Mouse (Mus musculus): ENCODE data around the gene Nsmce4a. TPM values are rescaled to one million over a fixed set of nuclear protein-coding genes. Genes with fewer than 3 reads are reported as not detected.

Nsmce4a gene
- polyA plus RNA-seq, 1 experiment: 54.3 TPM

DNA sequence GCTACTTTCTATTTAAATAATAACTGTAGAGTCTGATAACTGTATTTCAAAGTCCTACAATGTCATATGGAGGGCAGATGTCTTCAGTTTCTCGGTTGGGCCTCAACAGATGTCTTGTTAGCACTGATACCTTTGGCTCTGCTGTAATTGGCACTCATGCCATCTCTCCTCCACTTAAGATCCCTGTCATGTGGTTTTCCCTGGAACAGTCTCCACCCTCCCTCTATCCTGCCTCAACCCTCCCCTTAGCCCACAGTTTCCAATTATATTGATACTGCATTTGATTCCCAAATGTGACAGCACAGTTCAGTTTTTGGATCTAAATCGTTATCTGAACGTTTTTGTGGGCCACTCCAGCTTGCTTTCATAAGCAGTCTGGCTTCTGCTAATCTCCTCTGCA lies 8.3 kb downstream of the Nsmce4a start:
- TF ChIP-seq MAX (IDR thresholded peaks at IDR 0.05) (no peak), MYOD1 (IDR thresholded peaks at IDR 0.05; ENCODE audit: control insufficient read depth, insufficient read length, low read depth) (no peak), CEBPB (IDR thresholded peaks at IDR 0.05; ENCODE audit: low read depth) (no peak), CTCF (IDR thresholded peaks at IDR 0.05; ENCODE audit: control insufficient read depth, insufficient read depth, insufficient read length) (no peak), FOSL1 (IDR thresholded peaks at IDR 0.05; ENCODE audit: insufficient read depth, low read length, poor library complexity, severe bottlenecking) (no peak), MYOG (IDR thresholded peaks at IDR 0.05; ENCODE audit: control insufficient read depth, extremely low read depth, insufficient read length) (no peak), USF1 (IDR thresholded peaks at IDR 0.05; ENCODE audit: low read depth) (no peak)
- H3K27me3 ChIP-seq (ENCODE audit: control insufficient read depth, insufficient read depth, insufficient read length): no peaks in the 10 kb centered on the region
- H3K36me3 ChIP-seq (ENCODE audit: control insufficient read depth, insufficient read depth): no peaks in the 10 kb centered on the region
- no peaks in the 10 kb centered on the region for H3K79me3 ChIP-seq (ENCODE audit: low read depth)
- H3K4me3 ChIP-seq (ENCODE audit: insufficient read depth, poor library complexity, severe bottlenecking): no peak overlapping the region
- H3K79me2 ChIP-seq (ENCODE audit: control insufficient read depth, insufficient read depth): no peaks in the 10 kb centered on the region
- no peak overlapping the region for H3ac ChIP-seq (ENCODE audit: control insufficient read depth, insufficient read length, low read depth)

DNA sequence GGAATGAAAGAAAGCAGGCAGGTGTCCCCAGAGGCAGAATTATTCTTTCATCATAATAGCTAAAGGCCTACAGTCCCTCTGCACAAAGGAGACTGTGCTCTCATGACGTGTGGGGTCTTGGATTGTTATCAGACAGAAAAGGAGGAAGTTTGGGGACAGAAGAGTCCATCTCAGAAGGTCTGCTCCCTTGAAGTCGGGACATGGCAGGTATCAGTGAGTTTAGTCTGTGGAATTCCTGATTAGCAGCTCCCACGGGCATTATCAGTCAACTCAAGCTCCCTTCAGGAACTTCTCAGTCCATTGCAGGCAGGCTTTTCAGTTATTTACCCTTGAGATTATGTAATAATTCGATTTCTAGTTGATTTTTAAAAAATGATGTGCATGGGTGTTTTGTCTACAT lies 9.0 kb downstream of the Nsmce4a start:
- Histone ChIP-seq H3K36me3 (ENCODE audit: control insufficient read depth, insufficient read depth) (no peaks in the 10 kb centered on the region), H3ac (ENCODE audit: control insufficient read depth, insufficient read length, low read depth) (no peak overlapping the region), H3K27me3 (ENCODE audit: control insufficient read depth, insufficient read depth, insufficient read length) (no peaks in the 10 kb centered on the region), H3K79me2 (ENCODE audit: control insufficient read depth, insufficient read depth) (no peaks in the 10 kb centered on the region), H3K4me3 (ENCODE audit: insufficient read depth, poor library complexity, severe bottlenecking) (no peak overlapping the region), H3K79me3 (ENCODE audit: low read depth) (no peaks in the 10 kb centered on the region)
- TF ChIP-seq MYOG (IDR thresholded peaks at IDR 0.05; ENCODE audit: control insufficient read depth, extremely low read depth, insufficient read length): no peak
- no peak for TF ChIP-seq FOSL1 (IDR thresholded peaks at IDR 0.05; ENCODE audit: insufficient read depth, low read length, poor library complexity, severe bottlenecking)
- no peak for TF ChIP-seq USF1 (IDR thresholded peaks at IDR 0.05; ENCODE audit: low read depth)
- no peak for TF ChIP-seq CEBPB (IDR thresholded peaks at IDR 0.05; ENCODE audit: low read depth)
- no peak for TF ChIP-seq CTCF (IDR thresholded peaks at IDR 0.05; ENCODE audit: control insufficient read depth, insufficient read depth, insufficient read length)
- TF ChIP-seq MYOD1 (IDR thresholded peaks at IDR 0.05; ENCODE audit: control insufficient read depth, insufficient read length, low read depth): no peak
- TF ChIP-seq MAX (IDR thresholded peaks at IDR 0.05): no peak

DNA sequence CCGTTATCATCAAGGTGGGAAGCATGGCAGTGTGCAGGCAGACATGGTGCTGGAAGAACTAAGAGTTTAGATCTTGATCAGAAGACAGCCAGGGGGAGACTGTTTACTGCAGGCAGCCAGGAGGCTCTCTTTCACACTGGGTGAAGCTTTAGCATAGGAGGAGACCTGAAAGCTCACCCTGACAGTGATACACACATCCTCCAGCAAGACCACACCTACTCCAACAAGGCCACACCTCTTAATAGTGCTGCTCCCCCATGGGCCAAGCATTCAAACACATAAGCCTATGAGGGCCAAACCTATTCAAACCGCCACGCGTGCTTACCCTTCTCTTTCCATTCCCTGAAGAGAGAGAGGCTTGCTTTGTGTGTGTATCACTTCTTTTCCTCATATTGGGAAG lies 9.6 kb downstream of the Nsmce4a start:
- no peak overlapping the region for H3ac ChIP-seq (ENCODE audit: control insufficient read depth, insufficient read length, low read depth)
- no peaks in the 10 kb centered on the region for H3K79me3 ChIP-seq (ENCODE audit: low read depth)
- H3K79me2 ChIP-seq (ENCODE audit: control insufficient read depth, insufficient read depth): no peaks in the 10 kb centered on the region
- H3K4me3 ChIP-seq (ENCODE audit: insufficient read depth, poor library complexity, severe bottlenecking): no peak overlapping the region
- no peaks in the 10 kb centered on the region for H3K36me3 ChIP-seq (ENCODE audit: control insufficient read depth, insufficient read depth)
- TF ChIP-seq FOSL1 (IDR thresholded peaks at IDR 0.05; ENCODE audit: insufficient read depth, low read length, poor library complexity, severe bottlenecking): no peak
- no peak for TF ChIP-seq USF1 (IDR thresholded peaks at IDR 0.05; ENCODE audit: low read depth)
- no peak for TF ChIP-seq MYOG (IDR thresholded peaks at IDR 0.05; ENCODE audit: control insufficient read depth, extremely low read depth, insufficient read length)
- no peak for TF ChIP-seq MAX (IDR thresholded peaks at IDR 0.05)
- TF ChIP-seq CEBPB (IDR thresholded peaks at IDR 0.05; ENCODE audit: low read depth): no peak
- no peak for TF ChIP-seq MYOD1 (IDR thresholded peaks at IDR 0.05; ENCODE audit: control insufficient read depth, insufficient read length, low read depth)
- no peak for TF ChIP-seq CTCF (IDR thresholded peaks at IDR 0.05; ENCODE audit: control insufficient read depth, insufficient read depth, insufficient read length)
- H3K27me3 ChIP-seq (ENCODE audit: control insufficient read depth, insufficient read depth, insufficient read length): no peaks in the 10 kb centered on the region

DNA sequence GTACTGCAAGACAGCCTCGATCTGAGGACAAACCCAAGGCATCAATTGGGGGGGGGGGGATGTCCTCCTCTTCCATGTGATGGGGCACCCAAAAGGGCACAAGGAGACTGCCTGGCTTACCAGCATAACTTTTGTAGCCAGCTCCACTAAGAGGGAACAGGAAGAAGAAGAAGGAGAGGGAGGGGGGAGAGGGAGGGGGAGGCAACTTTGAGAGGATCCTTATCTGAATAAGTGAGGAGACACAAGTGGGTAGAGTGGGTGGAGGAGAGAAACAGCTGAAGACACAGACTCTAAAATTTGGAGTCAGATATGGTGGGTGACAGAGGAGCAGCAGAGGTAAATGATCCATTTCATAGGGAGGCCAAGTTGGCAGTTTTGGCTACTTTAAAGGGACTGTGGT lies 12.0 kb downstream of the Nsmce4a start:
- no peaks in the 10 kb centered on the region for H3K27me3 ChIP-seq (ENCODE audit: control insufficient read depth, insufficient read depth, insufficient read length)
- no peaks in the 10 kb centered on the region for H3K79me2 ChIP-seq (ENCODE audit: control insufficient read depth, insufficient read depth)
- no peak overlapping the region for H3ac ChIP-seq (ENCODE audit: control insufficient read depth, insufficient read length, low read depth)
- no peak overlapping the region for H3K4me3 ChIP-seq (ENCODE audit: insufficient read depth, poor library complexity, severe bottlenecking)
- H3K79me3 ChIP-seq (ENCODE audit: low read depth): no peaks in the 10 kb centered on the region
- no peaks in the 10 kb centered on the region for H3K36me3 ChIP-seq (ENCODE audit: control insufficient read depth, insufficient read depth)
- TF ChIP-seq CTCF (IDR thresholded peaks at IDR 0.05; ENCODE audit: control insufficient read depth, insufficient read depth, insufficient read length): no peak
- no peak for TF ChIP-seq MYOD1 (IDR thresholded peaks at IDR 0.05; ENCODE audit: control insufficient read depth, insufficient read length, low read depth)
- TF ChIP-seq USF1 (IDR thresholded peaks at IDR 0.05; ENCODE audit: low read depth): no peak
- TF ChIP-seq MYOG (IDR thresholded peaks at IDR 0.05; ENCODE audit: control insufficient read depth, extremely low read depth, insufficient read length): no peak
- TF ChIP-seq FOSL1 (IDR thresholded peaks at IDR 0.05; ENCODE audit: insufficient read depth, low read length, poor library complexity, severe bottlenecking): no peak
- no peak for TF ChIP-seq MAX (IDR thresholded peaks at IDR 0.05)

DNA sequence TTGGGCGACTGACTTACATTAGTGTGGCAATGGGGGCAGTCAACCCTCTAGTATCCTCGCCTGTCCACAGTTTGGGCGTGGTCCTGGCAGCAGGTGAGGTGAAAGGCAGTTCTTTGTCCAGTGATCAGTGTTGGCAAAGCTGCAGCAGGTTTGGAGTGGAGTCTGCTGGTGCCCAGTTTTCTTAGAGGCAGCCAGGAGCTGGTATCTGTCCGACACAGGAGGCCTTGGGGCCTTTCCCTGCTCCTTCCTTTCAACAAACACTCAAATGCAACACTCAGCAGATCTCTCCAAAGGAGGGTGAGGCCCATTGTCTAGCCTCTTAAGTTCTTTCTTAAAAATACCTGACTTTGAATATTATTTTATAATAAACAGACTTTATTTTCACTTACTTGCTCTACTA lies 14.3 kb downstream of the Nsmce4a start:
- no peaks in the 10 kb centered on the region for H3K79me2 ChIP-seq (ENCODE audit: control insufficient read depth, insufficient read depth)
- no peaks in the 10 kb centered on the region for H3K36me3 ChIP-seq (ENCODE audit: control insufficient read depth, insufficient read depth)
- no peak overlapping the region for H3ac ChIP-seq (ENCODE audit: control insufficient read depth, insufficient read length, low read depth)
- H3K4me3 ChIP-seq (ENCODE audit: insufficient read depth, poor library complexity, severe bottlenecking): no peak overlapping the region
- no peaks in the 10 kb centered on the region for H3K79me3 ChIP-seq (ENCODE audit: low read depth)
- TF ChIP-seq MYOD1 (IDR thresholded peaks at IDR 0.05; ENCODE audit: control insufficient read depth, insufficient read length, low read depth) (no peak), CTCF (IDR thresholded peaks at IDR 0.05; ENCODE audit: control insufficient read depth, insufficient read depth, insufficient read length) (no peak), USF1 (IDR thresholded peaks at IDR 0.05; ENCODE audit: low read depth) (no peak), MAX (IDR thresholded peaks at IDR 0.05) (no peak), CEBPB (IDR thresholded peaks at IDR 0.05; ENCODE audit: low read depth) (no peak), MYOG (IDR thresholded peaks at IDR 0.05; ENCODE audit: control insufficient read depth, extremely low read depth, insufficient read length) (no peak), FOSL1 (IDR thresholded peaks at IDR 0.05; ENCODE audit: insufficient read depth, low read length, poor library complexity, severe bottlenecking) (no peak)
- no peaks in the 10 kb centered on the region for H3K27me3 ChIP-seq (ENCODE audit: control insufficient read depth, insufficient read depth, insufficient read length)

DNA sequence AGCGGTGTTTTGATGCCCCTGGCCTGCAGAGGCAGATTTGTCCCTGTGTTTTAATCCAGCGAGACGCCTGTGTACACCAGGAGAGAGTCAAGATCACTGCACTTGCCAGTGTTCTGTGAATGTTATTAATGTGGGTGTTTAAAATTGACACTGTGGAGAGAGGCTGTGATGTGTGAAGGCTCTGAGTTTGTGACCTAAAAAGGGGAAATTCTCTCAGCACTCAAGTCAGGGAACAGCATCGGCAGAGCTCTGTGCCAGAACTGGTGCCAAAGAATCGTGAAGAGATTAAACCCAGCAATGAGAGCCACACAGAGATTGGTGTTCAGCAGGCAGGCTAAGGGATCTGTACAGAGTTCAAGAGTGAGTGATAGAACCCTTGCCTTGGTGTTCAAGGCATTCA lies 17.3 kb downstream of the Nsmce4a start:
- Histone ChIP-seq H3K79me2 (ENCODE audit: control insufficient read depth, insufficient read depth) (no peaks in the 10 kb centered on the region), H3K4me3 (ENCODE audit: insufficient read depth, poor library complexity, severe bottlenecking) (no peak overlapping the region), H3K79me3 (ENCODE audit: low read depth) (no peaks in the 10 kb centered on the region), H3K27me3 (ENCODE audit: control insufficient read depth, insufficient read depth, insufficient read length) (no peaks in the 10 kb centered on the region), H3ac (ENCODE audit: control insufficient read depth, insufficient read length, low read depth) (no peak overlapping the region), H3K36me3 (ENCODE audit: control insufficient read depth, insufficient read depth) (no peaks in the 10 kb centered on the region)
- TF ChIP-seq CEBPB (IDR thresholded peaks at IDR 0.05; ENCODE audit: low read depth): no peak
- TF ChIP-seq MYOD1 (IDR thresholded peaks at IDR 0.05; ENCODE audit: control insufficient read depth, insufficient read length, low read depth): no peak
- no peak for TF ChIP-seq MAX (IDR thresholded peaks at IDR 0.05)
- TF ChIP-seq MYOG (IDR thresholded peaks at IDR 0.05; ENCODE audit: control insufficient read depth, extremely low read depth, insufficient read length): no peak
- TF ChIP-seq FOSL1 (IDR thresholded peaks at IDR 0.05; ENCODE audit: insufficient read depth, low read length, poor library complexity, severe bottlenecking): no peak
- TF ChIP-seq USF1 (IDR thresholded peaks at IDR 0.05; ENCODE audit: low read depth): no peak
- no peak for TF ChIP-seq CTCF (IDR thresholded peaks at IDR 0.05; ENCODE audit: control insufficient read depth, insufficient read depth, insufficient read length)
